Mouse (Mus musculus): ENCODE measurements around the gene Tmem211. TPM values are rescaled to one million over a fixed set of nuclear protein-coding genes. Genes with fewer than 3 reads are reported as not detected.

The Tmem211 gene
- polyA plus RNA-seq, 2 experiments, result not detected

GRCm38 (mm10) chr5:113196916-113197794 is 29.6 kb upstream of the Tmem211 start:
- Histone ChIP-seq H3K9me3 (ENCODE audit: control insufficient read depth, low read length) (no peaks in the 10 kb centered on the region), H3K4me3 (ENCODE audit: insufficient read depth in 1 of 2, low read depth in 2 of 2, low read length in 2 of 2) (no peak overlapping the region), H3K36me3 (replicated peaks; ENCODE audit: control insufficient read depth, insufficient read depth, low read depth) (no peaks in the 10 kb centered on the region), H3K27me3 (ENCODE audit: control insufficient read depth, insufficient read depth, low read length) (no peaks in the 10 kb centered on the region), H3K9ac (replicated peaks) (no peak overlapping the region), H3K4me2 (ENCODE audit: low read depth) (no peak overlapping the region), H3K4me1 (replicated peaks; ENCODE audit: control insufficient read depth in 2 of 2, insufficient read depth in 2 of 2, low read length in 1 of 2) (peaks cover 0 to 7% of the 10 kb centered on the region in 2 experiments; a peak in 1 of 4 replicates), H3K27ac (no peak overlapping the region)
- DNase-seq (ENCODE audit: low read depth in 3 of 3, low spot score in 3 of 3) (no peak), ATAC-seq (ENCODE audit: insufficient read depth) (no peak)
- TF ChIP-seq CTCF (IDR thresholded peaks at IDR 0.05; ENCODE audit: low read depth) (no peak), EP300 (IDR thresholded peaks at IDR 0.05; ENCODE audit: low read depth) (no peak)
- 28% methylated on average over 9 of the region's 9 CpGs for WGBS (ENCODE audit: insufficient replicate concordance)

GRCm38 (mm10) chr5:113199126-113199771 is 27.5 kb upstream of the Tmem211 start:
- Histone ChIP-seq H3K27ac (no peak overlapping the region), H3K4me2 (ENCODE audit: low read depth) (no peak overlapping the region), H3K27me3 (ENCODE audit: control insufficient read depth, insufficient read depth, low read length) (no peaks in the 10 kb centered on the region), H3K4me3 (ENCODE audit: insufficient read depth in 1 of 2, low read depth in 2 of 2, low read length in 2 of 2) (no peak overlapping the region), H3K9ac (replicated peaks) (no peak overlapping the region), H3K9me3 (ENCODE audit: control insufficient read depth, low read length) (no peaks in the 10 kb centered on the region), H3K4me1 (replicated peaks; ENCODE audit: control insufficient read depth in 2 of 2, insufficient read depth in 2 of 2, low read length in 1 of 2) (peaks cover 0 to 7% of the 10 kb centered on the region in 2 experiments; a peak in 1 of 4 replicates), H3K36me3 (replicated peaks; ENCODE audit: control insufficient read depth, insufficient read depth, low read depth) (no peaks in the 10 kb centered on the region)
- DNase-seq (ENCODE audit: low read depth in 3 of 3, low spot score in 3 of 3) (no peak), ATAC-seq (ENCODE audit: insufficient read depth) (no peak)
- TF ChIP-seq EP300 (IDR thresholded peaks at IDR 0.05; ENCODE audit: low read depth) (no peak), CTCF (IDR thresholded peaks at IDR 0.05; ENCODE audit: low read depth) (no peak)
- WGBS (ENCODE audit: insufficient replicate concordance), result 48% methylated on average over 8 of the region's 8 CpGs

- ATAC-seq (ENCODE audit: insufficient read depth), result no peak
- H3K4me2 ChIP-seq (ENCODE audit: low read depth), result no peak overlapping the region
- no peak for DNase-seq (ENCODE audit: low read depth in 3 of 3, low spot score in 3 of 3)
- TF ChIP-seq EP300 (IDR thresholded peaks at IDR 0.05; ENCODE audit: low read depth) (no peak), CTCF (IDR thresholded peaks at IDR 0.05; ENCODE audit: low read depth) (no peak)
- H3K4me3 ChIP-seq (ENCODE audit: insufficient read depth in 1 of 2, low read depth in 2 of 2, low read length in 2 of 2), result no peak overlapping the region
- H3K4me1 ChIP-seq (replicated peaks; ENCODE audit: control insufficient read depth in 2 of 2, insufficient read depth in 2 of 2, low read length in 1 of 2), result peaks cover 0 to 7% of the 10 kb centered on the region in 2 experiments; a peak in 1 of 4 replicates
- H3K27me3 ChIP-seq (ENCODE audit: control insufficient read depth, insufficient read depth, low read length), result no peaks in the 10 kb centered on the region
- no peaks in the 10 kb centered on the region for H3K36me3 ChIP-seq (replicated peaks; ENCODE audit: control insufficient read depth, insufficient read depth, low read depth)
- 70% methylated on average over 10 of the region's 10 CpGs for WGBS (ENCODE audit: insufficient replicate concordance)
- no peak overlapping the region for H3K27ac ChIP-seq
- no peak overlapping the region for H3K9ac ChIP-seq (replicated peaks)
- H3K9me3 ChIP-seq (ENCODE audit: control insufficient read depth, low read length), result no peaks in the 10 kb centered on the region
Measured at GRCm38 (mm10) chr5:113199772-113200134, 27.0 kb upstream of the Tmem211 start.

GRCm38 (mm10) chr5:113204193-113204592 is 22.5 kb upstream of the Tmem211 start:
- DNase-seq (ENCODE audit: low read depth in 3 of 3, low spot score in 3 of 3), result no peak

More at GRCm38 (mm10) chr5:113204193-113204592, 22.5 kb upstream of the Tmem211 start:
- H3K9ac ChIP-seq (replicated peaks), result no peak overlapping the region
- H3K4me3 ChIP-seq (ENCODE audit: insufficient read depth in 1 of 2, low read depth in 2 of 2, low read length in 2 of 2), result no peak overlapping the region
- TF ChIP-seq EP300 (IDR thresholded peaks at IDR 0.05; ENCODE audit: low read depth), result no peak
- no peak for TF ChIP-seq CTCF (IDR thresholded peaks at IDR 0.05; ENCODE audit: low read depth)
- WGBS (ENCODE audit: insufficient replicate concordance), result 77% methylated on average over 9 of the region's 9 CpGs
- no peak for ATAC-seq (ENCODE audit: insufficient read depth)
- H3K27me3 ChIP-seq (ENCODE audit: control insufficient read depth, insufficient read depth, low read length), result no peaks in the 10 kb centered on the region
- H3K4me1 ChIP-seq (replicated peaks; ENCODE audit: control insufficient read depth in 2 of 2, insufficient read depth in 2 of 2, low read length in 1 of 2), result peaks cover 2 to 15% of the 10 kb centered on the region in 2 experiments; a peak in 2 of 4 replicates
- no peak overlapping the region for H3K27ac ChIP-seq
- no peak overlapping the region for H3K4me2 ChIP-seq (ENCODE audit: low read depth)
- no peaks in the 10 kb centered on the region for H3K9me3 ChIP-seq (ENCODE audit: control insufficient read depth, low read length)
- H3K36me3 ChIP-seq (replicated peaks; ENCODE audit: control insufficient read depth, insufficient read depth, low read depth), result no peaks in the 10 kb centered on the region
